Mouse (Mus musculus) CH12.LX (cell line): ENCODE results near the gene Selenoi. TPM values are rescaled to one million over a fixed set of nuclear protein-coding genes. Genes with fewer than 3 reads are reported as not detected.

Experiments
- DNase-seq: peaks from one replicate; pipeline ENCODE4 v3.0.0-alpha.2; 2013; ENCODE audit errors: extremely low read depth
- H3K27ac ChIP-seq: 2 replicates; pipeline ENCODE4 v1.5.1; 2012; ENCODE audit warnings: low read depth, mild to moderate bottlenecking, control low read depth, moderate library complexity; ENCODE audit not compliant: insufficient read depth
- H3K27me3 ChIP-seq: replicated peaks from 2 replicates; pipeline ENCODE3; 2012; ENCODE audit warnings: inconsistent platforms
- H3K36me3 ChIP-seq, 2 experiments: replicated peaks in 1 of 2; 2 replicates each; pipeline versions ENCODE3 to v1.6.1; 2012; ENCODE audit warnings: inconsistent platforms in 1 of 2, low read length in 1 of 2, mild to moderate bottlenecking in 1 of 2, mixed read lengths in 1 of 2, moderate library complexity in 1 of 2; ENCODE audit not compliant: control insufficient read depth in 1 of 2, insufficient read depth in 1 of 2
- H3K4me1 ChIP-seq, 2 experiments: 2 replicates each; pipeline ENCODE4 v1.6.1; 2012; ENCODE audit warnings: inconsistent platforms in 1 of 2, moderate library complexity in 1 of 2; ENCODE audit not compliant: insufficient read depth in 2 of 2, control insufficient read depth in 1 of 2
- H3K4me2 ChIP-seq: 2 replicates; pipeline ENCODE4 v1.6.1; 2012; ENCODE audit warnings: low read depth, mild to moderate bottlenecking, control low read depth; ENCODE audit not compliant: poor library complexity, insufficient read depth, severe bottlenecking
- H3K4me3 ChIP-seq, 3 experiments: fragments of 150-350 bp in 1 of 3; sonication (generic) in 1 of 3; replicated peaks in 1 of 3; 2 replicates each; pipeline versions ENCODE3 to v1.5.1; 2011 to 2012; ENCODE audit warnings: low read depth in 2 of 3, low read length in 2 of 3, mild to moderate bottlenecking in 2 of 3, moderate library complexity in 2 of 3, control low read depth in 1 of 3, improper control_type of control experiment in 1 of 3, inconsistent platforms in 1 of 3, mixed read lengths in 1 of 3; ENCODE audit not compliant: poor library complexity in 1 of 3
- H3K79me2 ChIP-seq: replicated peaks from 2 replicates; pipeline ENCODE4 v1.6.1; 2012; ENCODE audit warnings: mild to moderate bottlenecking, moderate library complexity; ENCODE audit not compliant: control insufficient read depth, poor library complexity, insufficient read depth, severe bottlenecking; ENCODE audit errors: extremely low read depth
- H3K9ac ChIP-seq: 2 replicates; pipeline ENCODE4 v1.6.1; 2012; ENCODE audit warnings: low read depth, mild to moderate bottlenecking, control low read depth, moderate library complexity; ENCODE audit not compliant: insufficient read depth
- H3K9me3 ChIP-seq: replicated peaks from 2 replicates; pipeline ENCODE3; 2012; ENCODE audit warnings: low read length, inconsistent platforms, mixed read lengths
- CHD2 ChIP-seq: IDR thresholded peaks from 2 replicates; pipeline ENCODE4 v1.6.1; 2011; ENCODE audit warnings: low read length, improper control_type of control experiment
- E2F4 ChIP-seq: IDR thresholded peaks from 2 replicates; pipeline ENCODE4 v1.6.1; 2011; ENCODE audit warnings: low read depth, low read length, improper control_type of control experiment; ENCODE audit not compliant: insufficient replicate concordance
- ELF1 ChIP-seq: IDR thresholded peaks from 2 replicates; pipeline ENCODE4 v1.6.1; 2014; ENCODE audit warnings: low read depth, mild to moderate bottlenecking, inconsistent platforms, low read length, improper control_type of control experiment
- ETS1 ChIP-seq: conservative IDR thresholded peaks from 2 replicates; pipeline ENCODE4 v1.6.1; 2012; ENCODE audit warnings: low read depth, mild to moderate bottlenecking, inconsistent platforms, low read length, improper control_type of control experiment, moderate library complexity
- GABPA ChIP-seq: IDR thresholded peaks from 2 replicates; pipeline ENCODE4 v1.6.1; 2012; ENCODE audit warnings: low read depth, low read length, improper control_type of control experiment, inconsistent platforms; ENCODE audit not compliant: insufficient replicate concordance
- HCFC1 ChIP-seq: IDR thresholded peaks from 2 replicates; pipeline ENCODE4 v1.6.1; 2012; ENCODE audit warnings: low read depth, mild to moderate bottlenecking, inconsistent platforms, low read length, improper control_type of control experiment
- IRF4 ChIP-seq: IDR thresholded peaks from 2 replicates; pipeline ENCODE4 v1.6.1; 2014; ENCODE audit warnings: low read depth, mild to moderate bottlenecking, inconsistent platforms, low read length, improper control_type of control experiment
- JUND ChIP-seq: conservative IDR thresholded peaks from 2 replicates; pipeline ENCODE4 v1.6.1; 2011; ENCODE audit warnings: low read depth, low read length, improper control_type of control experiment
- MAX ChIP-seq: IDR thresholded peaks from 2 replicates; pipeline ENCODE4 v1.6.1; 2011; ENCODE audit warnings: low read length, improper control_type of control experiment
- MAZ ChIP-seq: IDR thresholded peaks from 2 replicates; pipeline ENCODE4 v1.6.1; 2012; ENCODE audit warnings: low read depth, mild to moderate bottlenecking, inconsistent platforms, low read length, improper control_type of control experiment, moderate library complexity
- MEF2A ChIP-seq: IDR thresholded peaks from 2 replicates; pipeline ENCODE4 v1.6.1; 2014; ENCODE audit warnings: low read depth, mild to moderate bottlenecking, inconsistent platforms, low read length, improper control_type of control experiment, borderline replicate concordance
- MYC ChIP-seq: IDR thresholded peaks from 2 replicates; pipeline ENCODE4 v1.6.1; 2011; ENCODE audit warnings: low read depth, mild to moderate bottlenecking, improper control_type of control experiment, low read length
- NELFE ChIP-seq: IDR thresholded peaks from 2 replicates; pipeline ENCODE4 v1.6.1; 2011; ENCODE audit warnings: low read depth, low read length, improper control_type of control experiment
- NRF1 ChIP-seq: IDR thresholded peaks from 2 replicates; pipeline ENCODE4 v1.6.1; 2014; ENCODE audit warnings: low read depth, mild to moderate bottlenecking, inconsistent platforms, low read length, improper control_type of control experiment, moderate library complexity
- RCOR1 ChIP-seq: conservative IDR thresholded peaks from 2 replicates; pipeline ENCODE4 v1.6.1; 2012; ENCODE audit warnings: low read depth, mild to moderate bottlenecking, inconsistent platforms, low read length, improper control_type of control experiment
- SIN3A ChIP-seq: IDR thresholded peaks from 2 replicates; pipeline ENCODE4 v1.6.1; 2012; ENCODE audit warnings: low read length, improper control_type of control experiment, inconsistent platforms
- SMC3 ChIP-seq: IDR thresholded peaks from 2 replicates; pipeline ENCODE4 v1.6.1; 2011; ENCODE audit warnings: low read depth, low read length, improper control_type of control experiment
- TBP ChIP-seq: conservative IDR thresholded peaks from 2 replicates; pipeline ENCODE4 v1.6.1; 2011; ENCODE audit warnings: low read depth, low read length, improper control_type of control experiment
- TCF12 ChIP-seq: IDR thresholded peaks from 2 replicates; pipeline ENCODE4 v1.6.1; 2014; ENCODE audit warnings: low read depth, mild to moderate bottlenecking, inconsistent platforms, low read length, improper control_type of control experiment
- ZNF384 ChIP-seq: IDR thresholded peaks from 2 replicates; pipeline ENCODE4 v1.6.1; 2012; ENCODE audit warnings: low read depth, low read length, improper control_type of control experiment, inconsistent platforms
- dilution Hi-C: fragments of 300-500 bp; cut with MboI; formaldehyde crosslinking; loops from 2 replicates; pipeline ENCODE4 v1.14.3; 2020; ENCODE audit warnings: low sequenced_read_pairs; ENCODE audit not compliant: extremely low pct_unique_long_range_greater_than_20kb, extremely low pct_ligation_motif_present
- in situ Hi-C: fragments of 300-500 bp; cut with MboI; formaldehyde crosslinking; loops from 3 replicates; pipeline ENCODE4 v1.14.3; 2019; ENCODE audit warnings: low sequenced_read_pairs, low pct_ligation_motif_present, low pct_unique_long_range_greater_than_20kb, mixed read lengths
- polyA plus RNA-seq: library from polyadenylated mRNA; unstranded; fragments of >175 nt; gene quantifications from 2 replicates; pipeline ENCODE4 v1.2.1, GENCODE M21; 2012; ENCODE audit warnings: low read depth; ENCODE audit not compliant: insufficient read length
- total RNA-seq, 2 experiments: library from RNA; depleted of rRNA; stranded (reverse); fragments of 300-350 nt in 1 of 2; fragments of >200 nt in 1 of 2; gene quantifications; 2 replicates each; pipeline ENCODE4 v1.2.3; 2012 to 2014

Gene Selenoi
- total and polyA plus RNA-seq, 3 experiments = 27.0 to 51.3 (median 36.1) TPM

DNA sequence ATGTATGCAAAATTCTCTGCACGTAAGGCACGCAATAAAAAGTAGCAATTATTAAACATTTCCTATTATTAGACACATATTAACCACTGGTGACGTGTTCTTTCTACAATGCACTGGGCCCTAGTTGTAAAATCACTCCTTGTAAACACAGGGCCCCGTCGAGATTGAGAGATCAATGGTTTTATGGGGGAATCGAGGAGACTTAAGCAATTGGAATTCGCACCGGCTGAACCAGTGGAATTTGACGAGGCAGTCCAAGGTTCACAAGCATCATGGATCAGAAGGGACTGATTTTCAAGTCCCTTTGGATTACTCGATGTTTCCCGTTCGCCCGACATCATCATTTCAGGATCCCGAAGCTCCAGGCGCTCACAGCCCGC is 500 bp upstream of the Selenoi start:
- dilution Hi-C loops = no loop called here
- H3K9me3 ChIP-seq = peaks cover 4% of the 10 kb centered on the region

DNA sequence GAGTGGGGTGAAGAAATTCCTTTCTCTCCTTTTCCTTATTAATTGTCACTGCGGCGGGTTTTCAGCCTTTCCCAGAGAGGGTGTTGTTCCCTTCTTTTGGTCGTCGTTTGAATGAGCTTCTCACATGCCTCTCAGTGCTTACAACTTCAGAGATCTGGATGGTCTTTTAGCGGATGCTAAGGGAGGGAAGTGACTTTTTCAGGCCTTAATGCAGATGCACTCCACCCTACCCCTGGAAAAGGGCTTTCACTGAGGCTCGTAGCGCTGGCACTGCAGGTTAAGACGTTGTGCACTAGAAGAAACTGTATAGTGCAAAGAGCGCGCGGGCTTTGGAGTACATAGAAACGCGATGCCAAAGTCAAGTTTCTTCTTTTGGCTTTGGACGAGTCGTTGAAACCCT is 661 bp downstream of the Selenoi start:
- peak; percentile 41 for DNase-seq
- dilution Hi-C loops = no loop called here

More for the DNA sequence above, 500 bp upstream of the Selenoi start:
- peaks cover 39% of the 10 kb centered on the region for H3K79me2 ChIP-seq
- DNase-seq = no peak
- peaks cover 7 to 31% of the 10 kb centered on the region in 2 experiments; a peak in 3 of 4 replicates for H3K4me1 ChIP-seq
- peaks cover 0 to 10% of the 10 kb centered on the region in 2 experiments for H3K36me3 ChIP-seq
- peak overlapping the region; percentile 73 for H3K4me2 ChIP-seq
- no peak overlapping the region for H3K27ac ChIP-seq
- in situ Hi-C loops = no loop called here
- TF ChIP-seq MYC = no peak
- TF ChIP-seq ELF1 = no peak
- no peak for TF ChIP-seq NRF1
- TF ChIP-seq NELFE = no peak
- no peak for TF ChIP-seq MEF2A
- TF ChIP-seq ETS1 = no peak
- no peak for TF ChIP-seq TBP
- TF ChIP-seq CHD2 = no peak
- no peak for TF ChIP-seq MAX
- TF ChIP-seq TCF12 = no peak
- TF ChIP-seq E2F4 = no peak
- no peak for TF ChIP-seq GABPA
- no peak for TF ChIP-seq HCFC1
- TF ChIP-seq ZNF384 = no peak
- TF ChIP-seq, all 38 proteins: peak for 0
- Histone ChIP-seq H3K9ac (peak overlapping the region; percentile 76), H3K4me3 (peak overlapping the region; percentile 73 to 85 (median 77)), H3K27me3 (no peaks in the 10 kb centered on the region)

More for the DNA sequence above, 661 bp downstream of the Selenoi start:
- in situ Hi-C loops = no loop called here
- H3K4me3 ChIP-seq = peak overlapping the region; percentile 72 to 85 (median 83)
- peak overlapping the region; percentile 87 for H3K4me2 ChIP-seq
- H3K27me3 ChIP-seq = no peaks in the 10 kb centered on the region
- TF ChIP-seq IRF4 = no peak
- TF ChIP-seq JUND = no peak
- TF ChIP-seq MAX = no peak
- no peak for TF ChIP-seq SMC3
- TF ChIP-seq TCF12 = no peak
- TF ChIP-seq SIN3A = no peak
- no peak for TF ChIP-seq RCOR1
- TF ChIP-seq ELF1 = no peak
- TF ChIP-seq MAZ = no peak
- TF ChIP-seq, all 38 proteins: peak for 0
- peaks cover 50% of the 10 kb centered on the region for H3K79me2 ChIP-seq
- H3K27ac ChIP-seq = no peak overlapping the region
- H3K9me3 ChIP-seq = peaks cover 4% of the 10 kb centered on the region
- peaks cover 0 to 12% of the 10 kb centered on the region in 2 experiments for H3K36me3 ChIP-seq
- H3K4me1 ChIP-seq = peaks cover 7 to 38% of the 10 kb centered on the region in 2 experiments; a peak in 3 of 4 replicates
- peak overlapping the region; percentile 54 for H3K9ac ChIP-seq
